Mouse (Mus musculus): ENCODE results near the gene Gm26938.

Gm26938 gene

GRCm38 (mm10) chr5:139792966-139793337, 33.3 kb downstream of the Gm26938 start:
- no peak for DNase-seq

- no peak for DNase-seq
Measured at GRCm38 (mm10) chr5:139792159-139792775, 33.9 kb downstream of the Gm26938 start.

GRCm38 (mm10) chr5:139791227-139792158, 34.7 kb downstream of the Gm26938 start, which contains the start of gene Mafk:
TSS of gene Mafk (plus strand) at chr5:139791513.
- DNase-seq: peak; percentile 100

- no peak for DNase-seq
Measured at GRCm38 (mm10) chr5:139789466-139789865, 36.7 kb downstream of the Gm26938 start.

GRCm38 (mm10) chr5:139781406-139781805, 44.8 kb downstream of the Gm26938 start:
- no peak for DNase-seq

GRCm38 (mm10) chr5:139776966-139777365, 49.2 kb downstream of the Gm26938 start:
- DNase-seq: peak; percentile 68

- peak; percentile 99 for DNase-seq
Measured at GRCm38 (mm10) chr5:139775216-139775926, 50.8 kb downstream of the Gm26938 start, which contains the start of gene Ints1. TSS of gene Ints1 (minus strand) at chr5:139775674.

- no peak for DNase-seq
Measured at GRCm38 (mm10) chr5:139768216-139768615, 58.0 kb downstream of the Gm26938 start.

GRCm38 (mm10) chr5:139764296-139764695, 61.9 kb downstream of the Gm26938 start:
- peak; percentile 69 for DNase-seq

GRCm38 (mm10) chr5:139758096-139758495, 68.1 kb downstream of the Gm26938 start:
- no peak for DNase-seq

All from thymus, postnatal 4 days (tissue).